Mouse (Mus musculus) layer of hippocampus, postnatal 14 days (tissue): Measurements from ENCODE around the gene Ndufb7. TPM values are rescaled to one million over a fixed set of nuclear protein-coding genes. Genes with fewer than 3 reads are reported as not detected.
A peak's percentile ranks its signal among the peaks of the same experiment; 100 is the strongest.
"Not testable (repeated sequence)": the region's sequence is repeated elsewhere in the genome, so short reads cannot be mapped to it uniquely, and the experiment has no call there.

Experiments
- DNase-seq, 2 experiments: peaks; one replicate each; pipeline ENCODE4 v3.0.0; 2021 to 2022; ENCODE audit warnings: low spot score in 2 of 2, mixed read lengths in 1 of 2
- long read RNA-seq, 2 experiments: library from polyadenylated mRNA; stranded (forward); transcript quantifications; one replicate each; pipeline ENCODE4 v2.0.0; 2021
- total RNA-seq, 2 experiments: library from RNA; stranded (reverse); gene quantifications; 2 replicates each; pipeline ENCODE4 v1.2.3; 2021

The Ndufb7 gene
- 100 to 1,000 TPM; 152 to 158 TPM for total RNA-seq
- long read RNA-seq, experiment 1, transcript Ndufb7-201 (3 exons, 623 nt): major isoform, 113 of 116 reads
- long read RNA-seq, experiment 1, partial matches to known transcripts: 3 of 116 reads
- long read RNA-seq, experiment 1, other reads (novel, unspliced or antisense): 0 of 116 reads
- long read RNA-seq, experiment 2, transcript Ndufb7-201 (3 exons, 623 nt): major isoform, 305 of 307 reads
- long read RNA-seq, experiment 2, partial matches to known transcripts: 2 of 307 reads
- long read RNA-seq, experiment 2, other reads (novel, unspliced or antisense): 0 of 307 reads

GRCm38 (mm10) chr8:83566469-83567395, at the start of gene Ndufb7:
Gene Ndufb7, plus strand, starts transcription at chr8:83566671.
- DNase-seq: peak; percentile 97 to 99

GRCm38 (mm10) chr8:83520432-83520831, 46.0 kb upstream of the Ndufb7 start:
- DNase-seq: no peak

GRCm38 (mm10) chr8:83520907-83521306, 45.6 kb upstream of the Ndufb7 start:
- DNase-seq: not testable (repeated sequence)

- no peak for DNase-seq
These were observed 45.2 kb upstream of the Ndufb7 start for GRCm38 (mm10) chr8:83521310-83521709.

- DNase-seq: no peak
These were observed 31.7 kb upstream of the Ndufb7 start for GRCm38 (mm10) chr8:83534802-83535201.

GRCm38 (mm10) chr8:83535736-83536135, 30.7 kb upstream of the Ndufb7 start, which contains the start of gene Olfr370:
Gene Olfr370, plus strand, starts transcription at chr8:83535780.
- no peak for DNase-seq

GRCm38 (mm10) chr8:83562669-83563068, 3.8 kb upstream of the Ndufb7 start:
- no peak for DNase-seq

- no peak for DNase-seq
These were observed 3.2 kb upstream of the Ndufb7 start for GRCm38 (mm10) chr8:83563246-83563645.

GRCm38 (mm10) chr8:83565731-83566375, 618 bp upstream of the Ndufb7 start:
- no peak for DNase-seq

GRCm38 (mm10) chr8:83567668-83568067, 1.2 kb downstream of the Ndufb7 start:
- DNase-seq: no peak

GRCm38 (mm10) chr8:83568128-83568527, 1.7 kb downstream of the Ndufb7 start:
- no peak for DNase-seq

- DNase-seq: no peak
These were observed 2.3 kb downstream of the Ndufb7 start for GRCm38 (mm10) chr8:83568755-83569154.

- no peak for DNase-seq
These were observed 2.7 kb downstream of the Ndufb7 start for GRCm38 (mm10) chr8:83569165-83569564.

GRCm38 (mm10) chr8:83570272-83571000, 4.0 kb downstream of the Ndufb7 start:
- peak in 1 of 2 experiments; percentile 1 for DNase-seq

- DNase-seq: peak in 1 of 2 experiments; percentile 1
These were observed 4.5 kb downstream of the Ndufb7 start for GRCm38 (mm10) chr8:83571001-83571340.

- DNase-seq: peak in 1 of 2 experiments; percentile 1
These were observed 5.3 kb downstream of the Ndufb7 start for GRCm38 (mm10) chr8:83571791-83572190.

GRCm38 (mm10) chr8:83572246-83572812, 5.9 kb downstream of the Ndufb7 start:
- peak in 1 of 2 experiments; percentile 1 for DNase-seq

- DNase-seq: peak in 1 of 2 experiments; percentile 5
These were observed 6.8 kb downstream of the Ndufb7 start for GRCm38 (mm10) chr8:83573140-83573875.

- DNase-seq: peak; percentile 1 to 13
These were observed 8.3 kb downstream of the Ndufb7 start for GRCm38 (mm10) chr8:83574631-83575315.
